Mouse (Mus musculus): ENCODE results near the gene Pfkfb1.

Pfkfb1 gene

GRCm38 (mm10) chrX:150677505-150677904, 89.5 kb downstream of the Pfkfb1 start:
- no peak for DNase-seq (ENCODE audit: low spot score in 2 of 2)
